Mouse (Mus musculus) small intestine, adult 2 months (tissue): ENCODE measurements around the gene Pde12. TPM values are rescaled to one million over a fixed set of nuclear protein-coding genes. Genes with fewer than 3 reads are reported as not detected.

Source experiments
- H3K27ac ChIP-seq: fragments of 200-500 bp; 2 replicates; pipeline ENCODE4 v1.5.1; 2012; ENCODE audit warnings: low read depth, low read length, control low read depth, inconsistent platforms; ENCODE audit not compliant: insufficient read depth
- H3K27me3 ChIP-seq: fragments of 200-500 bp; 2 replicates; pipeline ENCODE4 v1.6.1; 2012; ENCODE audit warnings: mild to moderate bottlenecking, moderate library complexity, low read length, inconsistent platforms; ENCODE audit not compliant: control insufficient read depth, insufficient read depth
- H3K36me3 ChIP-seq: fragments of 200-500 bp; 2 replicates; pipeline ENCODE4 v1.6.1; 2012; ENCODE audit warnings: mild to moderate bottlenecking, low read length, control low read depth, inconsistent platforms; ENCODE audit not compliant: control insufficient read depth, insufficient read depth
- H3K4me1 ChIP-seq: fragments of 200-500 bp; 2 replicates; pipeline ENCODE4 v1.6.1; 2012; ENCODE audit warnings: low read length, inconsistent platforms, mixed read lengths; ENCODE audit not compliant: control insufficient read depth, insufficient read depth, insufficient read length
- H3K4me3 ChIP-seq: fragments of 200-500 bp; 2 replicates; pipeline ENCODE4 v1.5.1; 2012; ENCODE audit warnings: low read depth, mild to moderate bottlenecking, control low read depth, inconsistent platforms, low read length, moderate library complexity
- CTCF ChIP-seq: fragments of 200-500 bp; IDR thresholded peaks from 2 replicates; pipeline ENCODE4 v1.5.1; 2012; ENCODE audit warnings: low read depth, mild to moderate bottlenecking, control low read depth, inconsistent platforms, low read length, moderate library complexity, mixed read lengths; ENCODE audit not compliant: insufficient replicate concordance, insufficient read length; ENCODE audit errors: extremely low read depth
- POLR2A ChIP-seq: fragments of 200-500 bp; IDR thresholded peaks from 2 replicates; pipeline ENCODE4 v1.6.1; 2012; ENCODE audit warnings: low read depth, mild to moderate bottlenecking, control low read depth, inconsistent platforms, low read length, moderate library complexity
- WGBS: fragments of 180-500 bp; shearing (Covaris S2); methylation state at CpG from one replicate; pipeline ENCODE4 v1.1.7; 2018; 5-methylcytosine and 5-hydroxymethylcytosine counted together
- polyA plus RNA-seq: library from polyadenylated mRNA; depleted of rRNA; stranded (reverse); fragments of >200 nt; gene quantifications from 2 replicates; pipeline ENCODE4 v1.2.3, GENCODE M21; 2012; rRNA removed

Pde12 gene
- polyA plus RNA-seq, 1 experiment = 5.3 TPM

DNA sequence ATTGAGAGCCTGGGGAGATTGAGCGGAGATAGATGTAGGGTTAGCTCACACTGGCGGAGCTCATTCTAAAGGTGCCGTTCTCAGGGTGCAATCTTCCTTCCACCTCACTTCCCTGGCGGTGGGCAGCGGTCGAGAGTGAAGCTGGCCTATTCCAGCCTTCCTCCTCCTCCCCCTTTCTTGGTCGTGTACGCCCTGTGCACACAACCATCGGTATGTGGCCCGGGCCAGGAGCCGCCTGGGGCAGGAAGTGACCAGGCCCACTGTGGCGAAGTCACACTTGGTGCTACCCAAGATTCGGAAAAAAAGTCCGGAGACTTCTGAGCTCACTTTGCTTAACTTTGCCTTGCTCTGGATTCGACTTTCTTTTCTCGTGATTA lies 31.0 kb downstream of the Pde12 start:
- WGBS = 0% methylated on average over 16 of the region's 16 CpGs
- peak overlapping the region; percentile 98 for H3K27ac ChIP-seq
- TF ChIP-seq CTCF = no peak
- no peak; the same call in 1 of the 2 replicates for TF ChIP-seq POLR2A
- H3K27me3 ChIP-seq = no peaks in the 10 kb centered on the region
- H3K4me1 ChIP-seq = no peaks in the 10 kb centered on the region
- H3K4me3 ChIP-seq = peak overlapping the region; percentile 83
- H3K36me3 ChIP-seq = no peaks in the 10 kb centered on the region

DNA sequence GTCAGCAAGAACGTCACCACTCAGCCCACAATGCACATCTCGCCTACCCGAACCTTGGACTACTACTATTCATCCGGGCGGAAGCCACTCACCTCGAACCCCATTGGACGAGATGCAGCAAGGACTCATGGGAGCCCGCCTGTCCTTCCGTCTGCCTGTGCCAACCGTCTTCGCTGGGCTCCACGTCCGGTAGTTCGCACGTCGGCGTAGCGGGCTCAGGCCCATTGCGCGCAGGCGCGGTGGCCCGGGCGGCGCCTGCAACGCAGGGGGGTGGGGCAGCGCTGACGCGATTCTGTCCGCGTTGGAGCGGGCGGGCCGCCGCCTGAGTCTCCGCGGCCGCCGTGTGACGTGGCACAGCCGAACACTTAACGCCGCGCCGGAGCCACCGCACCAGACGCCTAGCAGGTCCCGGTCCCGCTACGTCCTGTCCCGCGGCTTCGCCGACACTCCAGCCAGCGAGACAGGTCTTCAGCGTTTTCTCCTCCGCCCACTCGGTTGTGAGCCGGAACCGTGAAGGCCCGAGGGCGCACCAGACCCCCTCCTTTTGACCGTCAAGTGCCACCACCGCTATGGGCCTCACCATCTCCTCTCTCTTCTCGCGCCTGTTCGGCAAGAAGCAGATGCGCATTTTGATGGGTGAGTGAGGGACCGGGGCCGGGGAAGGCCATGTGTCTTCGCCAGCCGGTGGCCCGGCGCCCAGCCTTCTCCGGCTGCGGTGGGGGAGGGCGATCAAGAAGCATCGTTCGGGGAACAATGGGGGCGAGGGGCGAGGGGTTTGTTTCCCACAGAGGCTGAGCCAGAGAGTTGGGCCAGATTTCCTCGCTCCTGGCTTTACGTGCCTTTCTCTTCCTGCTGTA lies 31.6 kb downstream of the Pde12 start, which contains the start of gene Arf4:
Arf4 (plus strand) TSS at position 224 of the 857 bp plus-strand sequence.
- Histone ChIP-seq H3K27me3 (no peaks in the 10 kb centered on the region), H3K27ac (peak within 1 kb of the TSS; percentile 98), H3K4me1 (no peaks in the 10 kb centered on the region), H3K4me3 (peak within 1 kb of the TSS; percentile 83), H3K36me3 (no peaks in the 10 kb centered on the region)
- TF ChIP-seq POLR2A (peak; percentile 88), CTCF (no peak)
- WGBS = under 1% methylated on average over 83 of the region's 83 CpGs

DNA sequence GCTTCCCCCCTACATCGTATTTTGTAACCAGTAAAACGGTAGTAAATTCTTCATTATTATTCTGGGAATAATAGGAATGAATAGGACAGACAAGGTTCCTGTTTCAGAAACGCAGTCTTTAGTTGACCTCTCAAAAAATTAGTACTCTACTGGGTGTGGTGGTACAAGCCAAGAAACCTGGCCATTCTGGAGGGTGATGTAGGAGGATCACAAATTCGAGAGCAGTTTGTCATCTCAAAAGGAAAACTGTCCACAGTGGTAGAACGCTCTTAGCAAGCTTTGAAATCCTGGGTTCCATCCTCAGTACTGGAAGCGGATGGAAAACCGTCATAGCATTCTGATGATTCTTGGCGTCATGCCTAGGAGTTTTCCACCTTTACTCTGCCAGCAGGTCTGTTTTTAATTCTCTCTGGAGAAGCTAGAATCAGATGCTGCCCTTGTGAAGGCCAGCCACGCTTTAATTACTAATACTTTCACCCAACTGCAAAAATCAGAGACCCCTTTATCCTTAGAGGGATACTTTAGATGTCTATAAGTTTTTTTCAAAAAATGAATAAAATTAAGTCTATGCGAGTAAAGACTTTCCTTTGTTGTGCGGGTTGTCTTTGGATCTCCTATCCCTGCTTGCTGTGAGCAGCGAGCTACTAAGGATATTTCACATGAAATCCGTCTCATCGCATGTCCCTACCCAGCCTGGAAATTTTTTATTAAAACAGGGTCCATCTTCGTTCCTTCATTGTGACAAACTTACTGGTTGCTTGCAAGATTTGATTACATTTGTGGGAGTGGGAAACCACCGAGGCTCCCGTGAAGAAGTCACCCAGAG lies 32.4 kb downstream of the Pde12 start:
- 5% methylated on average over 17 of the region's 17 CpGs for WGBS

DNA sequence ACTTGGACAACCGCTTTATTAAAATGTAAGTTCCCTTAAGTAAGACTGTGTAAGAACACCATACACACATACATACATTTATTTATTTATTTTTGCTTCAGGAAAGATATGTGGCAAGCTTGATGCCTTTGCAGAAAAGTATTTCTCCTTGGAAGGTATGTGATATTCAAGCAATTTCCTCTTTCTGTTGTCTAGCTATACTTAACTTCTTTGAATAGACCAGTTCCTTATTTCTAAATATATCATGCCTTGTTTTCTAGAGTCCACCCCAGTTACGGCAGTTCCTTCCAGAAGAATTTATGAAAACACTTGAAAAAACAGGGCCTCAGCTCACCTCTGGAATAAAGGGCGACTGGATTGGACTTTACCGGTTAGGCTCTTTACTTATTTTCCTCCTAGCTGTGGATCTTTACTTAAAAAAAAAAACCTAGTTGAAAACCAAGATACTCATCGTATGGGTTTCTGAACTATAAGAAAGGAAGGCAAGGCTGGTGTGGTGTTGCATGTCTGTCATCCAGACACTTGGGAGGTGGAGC lies 43.0 kb downstream of the Pde12 start:
- peaks cover 54% of the 10 kb centered on the region for H3K36me3 ChIP-seq
- TF ChIP-seq POLR2A (no peak), CTCF (no peak)
- no peak overlapping the region for H3K4me3 ChIP-seq
- H3K27ac ChIP-seq = no peak overlapping the region; the same call in 1 of the 2 replicates
- no peaks in the 10 kb centered on the region for H3K4me1 ChIP-seq
- no peaks in the 10 kb centered on the region for H3K27me3 ChIP-seq
- WGBS = 89% methylated on average over 5 of the region's 5 CpGs

More for the DNA sequence above, 32.4 kb downstream of the Pde12 start:
- peaks cover 3% of the 10 kb centered on the region for H3K36me3 ChIP-seq
- H3K4me3 ChIP-seq = peak overlapping the region; percentile 44
- no peaks in the 10 kb centered on the region for H3K27me3 ChIP-seq
- peak overlapping the region; percentile 90 for H3K27ac ChIP-seq
- no peaks in the 10 kb centered on the region for H3K4me1 ChIP-seq
- TF ChIP-seq CTCF (no peak), POLR2A (no peak; the same call in 1 of the 2 replicates)

DNA sequence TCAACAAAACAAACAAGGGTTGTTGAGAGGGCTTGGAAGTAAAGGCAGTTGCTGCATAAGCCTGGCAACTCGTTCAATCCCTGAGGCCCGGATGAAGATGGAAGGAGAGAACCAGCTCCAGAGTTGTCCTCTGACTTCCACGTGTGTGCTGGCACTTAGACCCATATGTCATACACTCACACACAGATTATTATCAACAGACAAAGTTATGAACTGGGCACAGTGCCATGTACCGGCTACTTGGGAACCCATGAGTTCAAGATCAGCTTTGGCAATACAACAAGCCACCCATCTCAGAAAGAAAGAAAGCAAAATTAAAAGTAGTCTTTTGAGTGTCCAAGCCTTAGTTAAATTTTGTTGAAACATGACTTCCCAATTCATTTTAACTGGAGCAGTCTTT lies 44.4 kb downstream of the Pde12 start:
- Histone ChIP-seq H3K4me3 (no peak overlapping the region), H3K27ac (no peak overlapping the region), H3K4me1 (no peaks in the 10 kb centered on the region), H3K36me3 (peaks cover 54% of the 10 kb centered on the region), H3K27me3 (no peaks in the 10 kb centered on the region)
- 55% methylated on average over 4 of the region's 4 CpGs for WGBS
- TF ChIP-seq POLR2A = no peak

DNA sequence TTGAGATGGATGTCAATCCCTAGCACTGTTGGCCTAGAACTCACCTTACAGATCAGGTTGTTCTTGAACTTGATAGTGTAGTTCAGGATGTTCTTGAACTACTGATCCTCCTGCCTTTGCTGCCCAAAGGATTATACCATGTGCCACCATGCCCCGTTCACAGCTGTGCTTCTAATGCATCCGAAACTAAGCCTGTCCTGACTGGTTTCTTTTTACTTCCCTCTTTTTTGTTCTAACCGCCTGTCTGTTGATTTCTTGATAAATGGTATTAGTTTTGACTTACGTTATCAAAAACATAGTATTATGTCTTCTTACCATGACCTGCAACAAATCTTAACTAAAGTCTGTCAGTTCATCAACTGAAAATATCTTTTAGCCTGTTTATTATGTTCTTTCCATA lies 59.0 kb downstream of the Pde12 start:
- no peaks in the 10 kb centered on the region for H3K27me3 ChIP-seq

More for the DNA sequence above, 59.0 kb downstream of the Pde12 start:
- TF ChIP-seq CTCF = no peak
- no peak for TF ChIP-seq POLR2A
- Histone ChIP-seq H3K36me3 (peaks cover 52% of the 10 kb centered on the region), H3K27ac (no peak overlapping the region), H3K4me3 (no peak overlapping the region), H3K4me1 (no peaks in the 10 kb centered on the region)
- WGBS = 87% methylated on average over 4 of the region's 4 CpGs

Other genes with a start within 250 kb of the Pde12 start
- 14.5 and 25.1 TPM in 2 replicates for gene Slmap, start 135.0 kb downstream of the Pde12 start, polyA plus RNA-seq
- 4.8 and 8.6 TPM in 2 replicates for gene Dennd6a, start 96.0 kb downstream of the Pde12 start, polyA plus RNA-seq
- 139 and 203 TPM in 2 replicates for gene Arf4, start 31.8 kb downstream of the Pde12 start, polyA plus RNA-seq
- not detected in 2 replicates for gene Dnah12, start 23.4 kb upstream of the Pde12 start, polyA plus RNA-seq
- gene Asb14, start 224.7 kb upstream of the Pde12 start, polyA plus RNA-seq = not detected in 2 replicates